Mouse (Mus musculus) mouse embryonic stem cell (cell line): ENCODE measurements around the gene Psma1.

Experiments
- in situ Hi-C, 2 experiments: fragments of 300-500 bp; cut with MboI; formaldehyde crosslinking; loops; 1 replicate in 1 of 2; 3 replicates in 1 of 2; pipeline ENCODE4 v1.14.3; 2019 to 2020; ENCODE audit warnings: low sequenced_read_pairs in 2 of 2, low pct_unique_long_range_greater_than_20kb in 1 of 2, mixed read lengths in 1 of 2; ENCODE audit not compliant: unreplicated experiment in 1 of 2

Gene Psma1

DNA sequence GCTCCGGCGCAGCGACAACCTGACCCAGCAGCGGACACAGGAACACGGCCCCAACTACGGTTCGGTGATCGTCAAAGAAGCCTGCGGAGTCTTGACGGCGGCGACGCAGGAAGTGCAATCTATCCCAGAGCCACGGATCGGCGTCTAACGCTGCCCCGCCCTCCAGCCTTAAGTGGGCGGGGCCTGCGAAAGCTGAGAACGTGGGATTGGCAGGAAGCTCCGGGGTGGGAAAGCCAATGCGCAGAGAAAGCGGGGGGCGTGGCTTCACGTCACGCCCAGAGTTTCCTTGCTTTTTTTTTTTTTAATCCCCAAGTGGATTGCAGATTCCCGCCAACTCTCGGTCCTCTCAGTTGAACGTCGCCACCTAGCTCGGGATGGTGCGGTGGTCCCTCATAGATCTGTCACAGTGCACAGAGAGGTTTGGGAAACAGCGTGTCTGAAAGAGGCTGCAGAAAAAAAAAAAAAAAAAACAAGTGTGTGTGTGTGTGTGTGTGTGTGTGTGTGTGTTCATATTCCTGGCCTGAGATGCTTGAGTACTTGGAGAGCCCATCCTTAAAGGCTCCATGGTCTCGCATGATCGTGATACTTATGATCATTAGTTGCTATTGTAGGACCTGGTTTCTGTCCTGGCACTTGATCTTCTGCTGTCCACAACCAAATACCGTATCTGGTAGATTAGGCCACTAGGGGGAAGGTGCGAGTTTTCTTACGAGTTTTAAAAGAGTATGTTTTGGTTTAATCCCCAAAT lies at the start of gene Psma1:
Gene Psma1 (minus strand): TSS at position 114 of the 748 bp plus-strand sequence.
- in situ Hi-C loops, result no loop called here

DNA sequence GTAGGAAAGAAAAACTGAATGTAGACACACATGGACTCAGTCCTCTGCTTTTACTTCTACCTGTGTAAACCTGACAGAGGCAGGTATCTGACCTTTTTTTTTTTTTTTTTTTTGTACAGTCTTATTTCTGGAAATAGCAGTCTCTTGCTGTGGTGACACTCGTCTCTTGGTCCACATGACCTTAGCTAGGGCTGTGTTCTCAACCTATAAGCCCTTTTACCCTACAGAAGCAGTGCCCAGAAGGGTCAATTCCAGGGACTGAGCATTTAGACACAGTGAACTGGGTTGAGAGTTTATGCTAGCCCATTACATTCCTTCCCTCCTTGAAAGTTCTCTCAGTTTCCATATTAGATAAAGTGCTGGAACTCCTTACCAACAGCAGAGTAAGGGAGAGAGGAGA lies 47.6 kb upstream of the Psma1 start:
- in situ Hi-C loops, result no loop called here

DNA sequence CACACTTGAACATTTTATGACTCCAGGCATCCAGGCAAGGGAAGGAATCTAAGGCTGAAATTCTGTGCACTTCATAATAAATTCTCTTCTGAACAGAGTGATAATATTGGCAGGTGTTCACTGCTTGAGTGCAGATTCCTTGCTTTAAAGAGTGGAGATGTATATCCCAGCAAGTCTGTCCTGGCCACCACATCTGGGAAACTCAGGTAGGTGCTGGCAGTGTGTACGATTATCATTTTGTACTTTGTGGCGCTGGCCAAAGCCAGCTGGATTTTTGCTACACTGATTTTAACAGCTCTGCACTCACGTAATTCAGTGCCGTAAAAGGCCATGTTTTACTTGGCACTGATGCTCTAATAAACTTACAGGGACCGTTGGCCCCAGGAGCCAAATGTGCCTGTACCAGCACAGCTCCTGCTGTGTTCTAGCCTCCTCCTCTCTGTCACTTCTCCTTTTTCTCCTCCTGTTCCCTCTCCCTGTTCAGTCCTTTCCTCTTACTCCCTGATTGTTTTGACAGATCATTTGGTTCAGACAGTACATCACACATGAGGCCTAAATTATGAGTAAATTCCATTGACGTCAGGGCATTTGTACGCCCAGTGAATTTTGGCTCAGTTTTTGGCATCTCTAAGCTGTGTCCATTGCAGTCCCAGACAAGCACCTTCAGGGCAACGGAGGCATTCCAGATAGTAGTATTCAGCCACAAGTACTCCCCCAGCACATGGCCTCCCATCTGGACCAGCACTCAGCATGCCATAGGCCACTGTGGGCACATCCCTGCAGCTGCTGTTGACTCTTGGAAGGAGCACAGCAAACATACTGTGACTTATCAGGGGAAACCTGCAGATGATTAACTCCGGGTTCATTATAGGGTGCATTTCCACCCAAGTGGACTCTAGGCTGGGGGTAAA lies 46.9 kb upstream of the Psma1 start:
- in situ Hi-C loops, result no loop called here

DNA sequence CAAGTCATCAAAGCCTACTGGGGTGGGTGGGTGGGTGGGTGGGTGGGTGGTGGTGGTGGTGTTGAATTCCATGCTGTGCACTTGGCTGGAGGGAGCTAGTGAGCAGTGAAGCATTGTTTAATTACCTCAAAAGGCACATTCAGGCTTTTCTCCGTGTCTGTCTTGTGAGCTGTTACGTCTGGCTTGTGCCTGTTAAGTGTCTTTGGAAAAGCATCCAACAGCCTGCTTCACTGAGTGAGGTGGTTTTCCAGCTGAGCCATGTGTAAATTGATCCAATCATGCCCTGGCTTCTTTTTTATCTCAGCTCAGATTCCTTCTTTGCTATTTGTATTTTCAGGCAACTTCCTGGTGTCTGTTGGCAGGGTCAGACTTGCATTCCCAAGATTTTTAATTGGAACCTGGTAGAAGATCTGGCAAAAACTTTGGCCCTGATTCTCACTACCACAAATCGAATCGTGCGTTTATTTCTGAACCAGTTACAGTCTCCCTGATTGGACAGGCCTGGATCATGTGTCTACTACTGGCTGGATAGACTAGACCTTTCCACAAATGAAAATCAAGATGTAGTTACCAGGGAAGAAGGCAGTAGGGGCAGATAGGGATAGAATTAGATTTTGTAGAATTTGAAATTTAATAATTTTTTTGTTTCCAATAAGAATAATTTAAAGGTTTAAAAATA lies 45.9 kb upstream of the Psma1 start:
- in situ Hi-C loops, result no loop called here

DNA sequence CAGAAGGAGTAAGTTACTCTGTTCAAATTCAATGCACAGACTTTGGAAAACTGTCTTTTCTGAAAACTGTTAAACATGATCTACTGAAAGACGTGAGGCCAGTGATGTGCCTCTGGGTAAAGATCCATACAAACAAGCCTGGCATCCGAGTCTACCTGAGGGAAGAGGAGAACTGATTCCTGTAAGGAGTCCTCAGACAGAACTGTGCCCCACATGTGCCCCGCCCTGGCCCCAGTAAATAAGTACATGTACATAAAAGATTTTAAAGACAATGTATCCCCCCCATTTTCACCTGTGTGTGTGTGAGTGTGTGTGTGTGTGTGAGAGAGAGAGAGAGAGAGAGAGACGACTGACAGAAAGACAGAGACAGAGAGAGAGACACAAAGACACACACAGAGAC lies 42.0 kb upstream of the Psma1 start:
- in situ Hi-C loops, result no loop called here

DNA sequence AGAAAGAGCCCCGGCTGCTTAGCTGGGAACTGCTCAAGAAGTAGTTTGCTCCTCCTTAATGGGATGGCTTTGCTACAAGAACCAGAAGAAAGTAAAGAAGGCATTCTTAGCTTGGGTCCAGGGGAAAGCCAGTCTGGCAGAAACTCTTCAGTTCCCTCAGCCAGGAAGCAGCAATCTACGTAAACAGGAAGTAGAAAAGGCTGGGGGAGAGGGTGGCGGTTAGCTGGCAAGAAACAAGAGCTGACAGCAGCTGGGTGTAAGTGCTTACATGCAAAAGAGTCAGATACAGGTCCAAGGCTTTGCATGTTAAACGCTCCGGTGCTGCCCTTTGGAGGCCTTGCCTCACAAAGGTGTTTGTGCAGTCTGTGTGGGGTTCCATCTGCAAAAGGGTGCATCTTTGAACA lies 41.5 kb upstream of the Psma1 start:
- in situ Hi-C loops, result no loop called here

DNA sequence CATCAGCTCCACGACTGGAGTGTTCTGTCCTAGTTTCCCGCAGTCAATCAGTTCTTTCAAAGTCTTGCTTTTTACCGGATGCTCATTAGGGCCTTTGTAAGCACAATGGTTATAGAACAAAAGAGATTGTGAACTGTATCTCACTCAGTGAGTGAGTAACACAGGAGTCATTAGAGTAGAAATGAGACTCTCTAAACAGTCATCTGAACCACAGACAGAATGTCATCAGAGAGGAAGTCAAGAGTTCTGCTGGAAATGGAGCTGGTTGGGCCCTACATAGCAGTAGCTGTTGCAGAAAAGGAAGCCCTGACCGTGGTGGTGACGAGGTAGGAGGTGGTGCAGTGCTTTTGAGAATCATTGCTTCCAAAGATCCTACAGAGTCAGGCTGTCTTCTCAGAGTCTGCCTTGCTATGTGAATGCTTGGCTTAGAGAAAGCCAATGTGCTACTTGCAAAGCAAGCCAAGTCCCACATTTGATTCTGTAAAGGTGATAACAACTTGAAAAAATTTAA lies 40.5 kb upstream of the Psma1 start:
- in situ Hi-C loops, result no loop called here

DNA sequence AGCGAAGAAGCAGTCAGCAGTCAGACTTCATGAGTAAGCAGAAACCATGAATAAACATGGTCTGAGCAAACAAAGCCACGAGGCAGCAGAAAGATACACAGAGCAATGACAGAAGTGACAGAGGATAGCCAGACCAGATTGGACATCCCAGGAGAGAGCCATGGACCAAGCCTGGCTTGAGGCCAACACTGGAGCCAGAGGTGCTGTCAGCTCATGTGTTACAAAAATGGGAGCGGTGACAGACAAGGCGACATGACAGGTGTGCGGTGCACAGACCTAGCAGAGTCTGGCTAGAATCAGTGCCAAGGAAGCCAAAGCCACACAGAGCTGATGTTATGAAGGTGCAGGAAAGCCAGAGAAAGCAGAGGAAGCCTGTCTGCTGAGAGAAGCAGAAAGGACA lies 35.3 kb upstream of the Psma1 start:
- in situ Hi-C loops, result no loop called here

DNA sequence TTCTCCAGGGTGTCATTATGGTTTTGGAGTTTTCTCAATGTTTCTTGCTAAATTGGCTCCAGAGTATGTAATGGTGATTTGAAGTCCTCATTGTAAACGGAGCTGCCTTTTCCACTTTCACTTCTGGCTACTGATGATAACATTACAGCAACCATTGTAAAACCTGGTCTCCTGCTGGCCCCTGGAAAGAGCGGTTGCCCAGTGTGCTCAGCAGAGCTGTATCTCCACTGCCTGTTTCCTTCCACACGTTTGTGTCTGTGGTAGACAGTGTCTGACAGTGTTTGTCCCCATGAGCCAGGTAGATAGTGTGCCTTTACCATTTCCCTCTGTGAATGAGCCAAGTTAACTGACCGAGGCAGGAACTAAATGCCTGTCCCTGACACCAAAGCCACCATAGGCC lies 33.1 kb upstream of the Psma1 start:
- in situ Hi-C loops, result no loop called here

DNA sequence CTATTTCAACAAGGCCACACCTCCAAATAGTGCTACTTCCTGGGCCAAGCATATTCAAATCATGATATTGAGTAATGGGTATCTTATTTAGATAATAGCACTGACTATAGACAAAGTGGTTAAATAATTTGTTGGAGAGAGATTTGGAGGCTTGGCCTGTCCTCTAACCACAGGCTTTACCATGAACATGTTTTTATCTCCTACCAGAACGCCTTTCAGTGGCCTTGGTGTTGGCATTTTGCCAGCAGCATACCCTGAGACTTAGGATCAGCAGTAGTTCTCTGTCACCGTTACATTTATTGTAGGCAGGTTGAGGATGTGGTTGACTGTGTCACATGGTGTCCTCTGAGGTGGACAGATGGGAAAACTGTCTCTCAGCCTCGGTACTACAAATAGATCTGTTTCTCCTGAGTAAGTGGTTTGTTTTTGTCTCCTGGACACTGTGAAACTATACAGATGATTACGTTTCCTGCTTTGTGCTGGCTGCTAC lies 25.4 kb upstream of the Psma1 start:
- in situ Hi-C loops, result no loop called here

DNA sequence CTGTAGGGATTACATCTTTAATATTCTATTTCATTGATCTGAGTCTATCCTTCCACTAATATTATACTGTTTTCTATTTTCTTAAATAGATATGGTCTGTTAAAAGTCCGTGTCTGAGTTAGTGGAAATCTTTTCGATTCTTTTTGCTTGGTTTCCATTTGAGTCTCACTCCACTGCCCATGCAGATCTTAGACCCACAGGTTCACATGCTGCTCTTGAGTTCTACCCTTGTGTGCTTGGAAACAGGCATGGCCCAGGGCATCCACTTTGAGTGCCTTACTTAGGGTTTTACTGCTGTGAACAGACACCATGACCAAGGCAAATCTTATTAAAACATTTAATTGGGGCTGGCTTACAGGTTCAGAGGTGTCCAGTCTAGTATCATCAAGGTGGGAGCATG lies 24.9 kb upstream of the Psma1 start:
- in situ Hi-C loops, result no loop called here

DNA sequence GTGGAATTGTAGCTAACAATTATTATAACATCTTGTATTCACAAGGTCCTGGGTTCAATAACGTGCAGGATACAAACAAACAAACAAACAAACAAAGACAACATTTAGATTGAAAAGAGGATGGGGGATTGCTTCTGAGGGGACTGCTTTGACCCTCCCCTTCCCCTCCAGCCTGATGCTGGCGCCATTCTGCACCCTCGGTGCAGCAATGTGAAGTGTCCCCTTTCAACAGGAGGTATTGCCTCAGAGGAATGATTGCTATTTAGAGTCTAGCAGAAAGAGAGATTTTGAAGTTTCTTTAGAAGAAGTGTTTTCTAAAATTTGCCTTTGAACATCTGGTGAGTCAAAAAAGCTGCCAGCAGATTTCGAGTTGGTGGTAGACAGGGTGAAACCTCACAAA lies 23.3 kb upstream of the Psma1 start:
- in situ Hi-C loops, result no loop called here

DNA sequence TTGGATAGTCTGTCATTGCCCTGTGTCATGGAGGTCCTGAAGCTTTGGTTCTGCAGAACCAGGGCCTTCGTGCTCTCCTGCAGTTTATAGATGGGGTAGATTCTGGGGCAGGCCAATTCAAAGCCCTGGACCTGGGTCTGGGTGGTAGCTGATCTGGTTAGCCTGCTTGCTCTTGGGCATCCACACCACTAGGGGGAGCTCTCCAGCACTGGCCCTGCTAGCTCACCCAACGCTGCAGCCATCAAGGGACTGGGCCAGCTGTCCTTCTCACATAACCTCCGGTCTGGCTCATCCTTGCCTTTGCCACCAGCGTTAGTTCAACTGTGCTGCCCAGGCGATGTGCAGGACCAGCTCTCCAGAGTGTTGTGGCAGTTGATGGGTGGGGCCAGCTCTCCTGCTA lies 18.8 kb upstream of the Psma1 start:
- in situ Hi-C loops, result no loop called here

DNA sequence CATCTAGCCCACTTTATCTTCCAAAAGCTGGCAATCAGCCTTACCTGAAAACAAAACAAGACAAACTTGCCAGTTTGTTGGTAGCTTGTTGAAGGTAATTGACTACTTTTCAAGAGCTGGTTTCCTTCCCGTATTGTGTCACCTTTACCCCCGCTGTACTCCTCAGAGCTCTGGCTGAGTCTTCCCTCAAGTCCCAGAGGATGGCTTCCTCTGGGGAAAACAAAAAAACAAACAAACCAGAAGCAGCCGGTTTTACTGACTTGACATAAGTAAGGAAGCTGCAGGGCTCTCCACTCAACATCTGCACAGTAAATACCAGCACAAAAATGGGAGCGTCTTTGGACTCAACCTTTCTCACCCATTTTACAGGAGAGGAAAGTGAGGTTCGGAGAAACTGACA lies 18.0 kb upstream of the Psma1 start:
- in situ Hi-C loops, result no loop called here

DNA sequence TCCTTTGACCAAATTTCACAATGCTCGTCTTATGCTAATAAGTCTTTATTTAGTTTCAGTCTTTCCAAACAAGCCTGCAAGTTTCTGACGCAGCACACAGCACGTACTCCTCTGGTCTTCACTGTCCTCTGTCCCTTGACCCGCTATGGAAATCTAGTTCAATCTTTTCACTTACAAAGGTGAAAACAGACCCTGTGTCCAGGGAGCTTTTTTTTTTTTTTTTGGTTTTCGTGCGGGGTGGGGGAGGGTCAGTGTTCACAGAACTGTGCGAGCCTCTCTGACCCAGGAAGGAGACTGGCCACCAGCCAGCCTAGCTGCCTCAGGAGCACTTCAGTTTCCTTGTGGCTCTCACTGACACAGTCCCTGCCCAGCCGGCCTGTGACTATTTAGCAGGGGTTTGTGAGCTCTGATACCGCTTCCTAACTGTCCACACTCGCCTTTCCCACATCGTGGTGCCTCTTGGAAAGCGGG lies 16.6 kb upstream of the Psma1 start:
- in situ Hi-C loops, result no loop called here

DNA sequence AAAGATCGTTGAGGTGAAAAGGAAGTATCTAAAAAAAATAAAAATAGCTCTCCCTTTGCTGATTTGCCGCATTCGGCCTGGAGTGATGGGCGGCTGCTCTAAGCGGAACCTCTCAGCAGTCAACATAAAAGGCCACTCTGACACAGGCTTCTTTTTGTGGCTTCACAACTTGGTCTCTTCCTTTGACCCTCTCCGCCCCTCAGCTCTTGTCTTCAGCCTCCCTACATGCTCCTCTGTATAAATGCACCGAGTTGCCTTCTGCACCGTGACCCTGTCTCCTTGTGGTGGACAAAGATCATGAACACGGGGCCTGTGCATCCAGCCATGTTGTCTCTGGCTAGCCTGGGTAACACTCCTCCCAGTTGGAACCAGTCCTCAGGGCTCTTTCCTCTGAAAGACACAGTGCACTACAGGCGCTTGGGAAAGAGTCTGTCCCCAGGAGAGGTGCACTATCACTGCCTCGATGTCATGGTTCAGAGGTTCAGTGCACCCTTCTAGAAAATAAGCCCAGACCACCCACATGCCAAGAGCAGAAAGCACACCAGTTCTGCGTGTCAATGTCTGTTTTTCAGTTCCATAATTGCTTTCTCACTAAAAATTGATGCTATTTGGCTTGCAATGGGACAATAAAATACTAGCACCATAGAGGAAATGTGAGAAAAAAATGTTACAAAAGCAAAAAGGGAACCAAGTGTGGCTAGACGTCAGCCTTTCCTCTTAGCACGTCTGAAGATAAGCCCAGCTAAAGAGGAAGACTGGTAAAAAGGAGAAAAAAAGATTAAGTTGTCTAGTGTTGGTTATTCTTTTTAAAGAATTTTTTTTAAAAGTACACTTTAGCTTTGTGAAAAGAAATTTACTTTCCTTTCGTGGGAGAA lies 15.8 kb upstream of the Psma1 start:
- in situ Hi-C loops, result no loop called here

DNA sequence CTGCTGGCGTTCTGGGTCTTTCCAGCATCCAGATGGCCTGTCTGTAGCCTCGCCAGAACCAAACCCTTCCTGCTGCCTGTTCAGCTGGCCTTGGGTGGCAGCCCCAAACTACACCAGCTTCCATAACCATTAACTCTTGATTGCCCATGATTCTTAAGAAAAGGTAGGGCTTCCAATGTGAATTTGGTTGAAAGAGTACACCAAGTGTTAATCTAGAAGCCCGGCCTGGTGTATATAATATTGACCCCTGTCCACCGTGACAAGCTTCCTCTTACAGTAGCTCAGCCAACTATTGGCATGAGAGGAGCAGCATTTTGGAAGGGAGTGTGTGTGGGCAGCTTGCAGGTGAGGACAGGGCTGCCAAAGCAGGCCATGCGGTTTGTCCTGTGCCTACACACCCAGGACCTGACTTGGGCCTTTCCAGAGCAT lies 14.2 kb upstream of the Psma1 start:
- in situ Hi-C loops, result no loop called here

DNA sequence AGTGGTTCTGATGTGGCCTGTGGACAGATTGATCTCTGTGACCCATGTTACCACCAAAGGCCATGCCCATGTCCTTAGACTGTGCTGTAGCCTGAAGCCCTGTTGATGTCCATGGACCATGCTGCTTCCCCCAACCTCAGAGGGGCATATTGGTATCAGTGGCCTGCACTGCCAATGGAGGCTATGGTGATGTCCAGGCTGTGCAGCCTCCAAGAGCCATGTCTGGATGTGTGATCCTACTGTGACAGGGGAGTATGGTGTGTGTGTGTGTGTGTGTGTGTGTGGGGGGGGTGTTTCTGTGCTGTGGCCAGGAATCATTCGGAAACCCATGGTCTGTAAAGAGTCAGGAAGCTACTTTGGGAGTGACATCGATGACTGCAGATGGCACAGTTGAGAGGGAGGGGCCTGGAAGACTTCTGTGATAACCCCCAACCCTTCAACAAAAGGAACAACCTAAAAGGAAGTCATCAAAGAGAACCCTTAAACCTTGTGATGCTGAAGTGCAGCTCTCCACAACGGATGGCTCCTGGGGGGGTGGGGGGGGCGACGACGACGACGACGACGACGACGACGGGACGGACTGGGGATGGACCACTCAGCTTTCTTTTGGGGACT lies 8.5 kb upstream of the Psma1 start:
- in situ Hi-C loops, result no loop called here
